Mouse (Mus musculus) brain, embryonic 18.5 days (tissue): ENCODE results near the gene Morn1.

Experiments used
- DNase-seq: peaks from one replicate; pipeline ENCODE4 v3.0.0-alpha.2; 2012; ENCODE audit warnings: low read depth, low spot score

Morn1 gene

GRCm38 (mm10) chr4:155139281-155140045, 53.1 kb downstream of the Morn1 start:
- DNase-seq, result no peak

DNA sequence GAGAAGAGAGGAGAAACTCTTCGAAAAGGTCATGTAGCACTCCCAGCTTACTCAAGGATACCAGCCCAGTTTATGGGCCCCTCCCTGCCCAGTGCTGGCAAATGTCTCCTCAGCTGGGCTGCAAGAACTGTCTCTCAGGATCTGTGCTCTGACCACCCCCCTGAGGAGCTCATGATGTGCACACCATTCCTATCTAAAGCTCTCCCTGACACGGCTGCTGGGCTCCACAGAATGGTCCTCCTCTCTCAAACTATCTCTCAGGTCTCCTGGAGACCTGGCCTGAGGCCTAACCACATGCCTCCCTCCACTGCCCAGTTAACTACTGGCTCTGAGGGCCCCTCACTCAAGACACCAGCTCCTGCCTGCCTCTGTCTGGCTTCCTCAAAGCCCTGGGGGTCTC, 53.8 kb downstream of the Morn1 start:
- no peak for DNase-seq

GRCm38 (mm10) chr4:155140795-155141265, 54.5 kb downstream of the Morn1 start:
- DNase-seq, result no peak

GRCm38 (mm10) chr4:155142836-155143235, 56.5 kb downstream of the Morn1 start:
- DNase-seq, result no peak

GRCm38 (mm10) chr4:155143411-155143810, 57.0 kb downstream of the Morn1 start:
- no peak for DNase-seq

DNA sequence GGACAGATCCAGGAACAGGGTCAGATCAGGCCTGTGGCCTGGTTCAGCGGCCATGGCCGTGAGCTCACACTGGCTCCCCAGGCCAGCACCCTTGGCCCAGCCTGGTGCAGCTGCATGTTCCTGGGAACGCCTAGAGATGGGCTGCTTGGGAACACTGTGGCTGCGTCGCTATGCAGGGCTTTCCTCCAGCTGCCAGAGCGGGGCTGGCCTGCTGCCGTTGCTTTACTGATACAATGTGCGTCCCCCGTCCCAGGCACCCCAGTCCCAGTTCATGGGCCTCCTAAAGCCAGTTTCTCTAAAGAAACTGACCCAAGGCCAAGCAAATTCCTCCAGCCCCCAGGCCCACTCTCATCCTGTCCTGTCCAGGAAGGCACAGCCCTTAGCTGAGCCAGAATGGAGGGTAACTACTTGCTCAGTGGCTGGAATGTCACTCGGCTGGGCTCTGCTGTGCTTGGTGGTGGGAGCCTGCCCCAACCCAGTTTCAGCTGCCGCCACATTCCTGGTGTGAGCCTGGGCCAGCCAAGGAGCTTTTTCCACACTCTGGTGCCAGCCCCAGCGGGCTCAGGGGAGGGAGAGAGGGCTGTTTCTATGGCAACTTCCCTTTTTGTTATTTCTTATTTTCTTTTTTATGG, 57.6 kb downstream of the Morn1 start:
- no peak for DNase-seq

- DNase-seq, result no peak
Measured at GRCm38 (mm10) chr4:155144548-155145180, 58.3 kb downstream of the Morn1 start.

DNA sequence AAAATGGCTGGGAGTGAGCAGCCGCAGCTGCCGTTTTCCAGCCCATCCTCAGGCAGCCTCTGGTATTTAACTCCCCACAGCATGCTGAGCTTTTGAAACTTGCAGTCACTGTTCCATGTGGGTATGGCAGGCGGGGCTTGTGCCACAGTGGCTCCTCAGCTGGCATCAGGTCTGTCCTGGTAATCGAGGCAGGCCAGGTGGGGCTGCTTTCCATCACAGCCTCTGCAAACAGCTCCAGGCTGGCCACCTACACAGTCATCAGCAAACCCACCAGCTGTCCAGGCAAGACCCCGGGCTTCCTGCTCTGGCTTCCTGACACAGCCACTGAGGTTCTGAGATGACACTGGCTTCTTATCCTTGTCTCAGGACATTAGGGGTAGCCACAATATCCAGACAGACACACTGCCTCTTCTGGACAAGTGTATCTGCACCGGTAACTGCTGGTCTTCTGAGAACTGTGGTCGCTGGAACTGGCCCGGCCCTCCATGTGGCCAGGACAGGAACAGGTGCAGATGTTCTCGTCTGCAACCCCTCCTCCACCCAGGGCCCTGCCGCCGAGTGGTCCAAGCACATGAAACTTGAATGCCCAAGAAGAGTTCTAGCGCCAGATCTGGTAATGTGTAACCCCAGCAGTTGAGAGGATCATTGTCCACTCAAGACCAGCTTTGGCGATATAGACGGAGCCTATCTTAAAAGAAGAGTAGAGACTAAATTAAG, 59.9 kb downstream of the Morn1 start:
- DNase-seq, result no peak

DNA sequence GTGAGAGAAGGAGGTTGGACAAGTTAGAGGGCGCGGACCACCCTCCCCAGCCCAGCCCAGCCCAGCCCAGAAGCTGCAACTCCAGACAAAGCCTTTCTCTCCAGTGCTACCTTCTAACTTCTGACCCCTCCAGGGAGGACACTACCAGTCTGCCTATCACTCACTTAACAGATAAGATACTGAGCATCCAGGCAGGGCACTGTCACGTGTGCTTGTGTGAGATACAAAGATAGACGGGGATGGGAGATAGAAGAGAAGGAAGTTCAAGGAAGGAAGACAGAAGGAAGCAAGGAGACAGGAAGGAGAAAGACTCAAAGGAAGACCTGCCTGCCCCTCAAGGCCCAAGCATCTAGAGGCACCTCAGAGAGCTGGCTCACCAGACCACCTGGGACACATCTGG, 62.1 kb downstream of the Morn1 start:
- DNase-seq, result no peak

DNA sequence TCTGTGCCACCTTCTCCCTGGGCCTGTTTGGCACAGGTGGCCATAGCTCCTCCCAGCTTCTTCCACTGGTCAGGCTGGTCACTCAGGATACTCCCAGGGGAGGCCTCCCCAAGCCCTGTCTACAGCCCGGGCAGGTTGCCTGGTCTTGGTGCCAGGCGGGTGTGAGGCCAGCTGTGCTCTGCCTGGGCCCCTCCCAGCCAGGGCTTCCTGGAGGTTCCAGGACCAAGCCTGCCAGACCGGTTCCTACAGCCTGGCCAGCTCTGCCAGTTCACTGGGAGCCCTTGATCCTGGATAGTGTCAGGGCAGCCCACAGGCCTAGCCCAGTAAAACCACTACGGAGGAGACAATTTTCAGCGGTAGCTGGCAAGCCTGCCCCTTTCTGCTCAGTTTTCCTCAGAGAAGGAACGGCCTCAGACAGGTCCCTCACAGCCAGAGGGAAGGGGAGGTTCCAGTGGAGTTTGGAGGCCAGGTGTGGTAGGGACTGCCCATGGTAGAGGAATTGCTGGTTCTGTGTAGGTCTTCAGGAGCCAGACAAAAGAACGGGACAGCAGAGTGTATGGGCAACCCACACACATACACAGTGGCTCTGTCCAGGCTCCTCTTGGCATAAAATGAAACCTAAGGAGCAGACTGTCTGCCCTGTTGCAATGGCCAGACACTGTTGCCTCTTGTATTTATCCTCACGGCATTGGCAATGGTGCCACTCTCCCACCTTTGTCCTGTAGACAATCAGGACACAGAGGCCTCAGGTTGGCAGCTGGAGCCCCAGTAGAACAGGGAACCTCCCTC, 62.7 kb downstream of the Morn1 start:
- no peak for DNase-seq

GRCm38 (mm10) chr4:155149941-155150275, 63.5 kb downstream of the Morn1 start:
- DNase-seq, result no peak

- no peak for DNase-seq
Measured at GRCm38 (mm10) chr4:155150276-155151113, 64.1 kb downstream of the Morn1 start.

DNA sequence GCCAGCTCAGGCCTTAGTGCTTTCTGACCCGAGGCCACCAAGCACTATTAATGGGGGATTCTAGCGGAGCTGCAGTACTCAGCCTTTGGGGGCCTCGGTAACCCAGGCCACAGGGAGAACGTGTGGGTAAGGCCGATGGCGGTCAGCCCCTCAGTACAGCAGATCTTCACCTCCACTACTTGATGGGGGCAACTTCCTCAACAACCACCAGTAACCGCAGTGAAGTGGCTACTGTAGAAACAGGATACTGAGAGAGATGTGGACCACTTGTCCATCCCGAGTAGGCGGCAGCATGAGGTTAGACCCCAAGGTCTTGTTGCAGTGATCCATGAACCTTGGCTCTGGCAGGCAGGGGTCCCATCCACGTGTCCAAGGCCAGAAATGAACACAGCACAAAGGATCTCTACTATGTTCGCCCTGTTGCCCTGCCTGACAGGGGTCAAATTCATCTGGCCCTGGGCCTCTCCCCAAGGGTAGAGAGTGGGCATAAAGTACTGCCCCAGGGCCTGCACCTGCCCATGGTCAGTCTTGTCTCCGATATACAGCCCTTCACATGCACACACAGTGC, 64.9 kb downstream of the Morn1 start:
- no peak for DNase-seq

DNA sequence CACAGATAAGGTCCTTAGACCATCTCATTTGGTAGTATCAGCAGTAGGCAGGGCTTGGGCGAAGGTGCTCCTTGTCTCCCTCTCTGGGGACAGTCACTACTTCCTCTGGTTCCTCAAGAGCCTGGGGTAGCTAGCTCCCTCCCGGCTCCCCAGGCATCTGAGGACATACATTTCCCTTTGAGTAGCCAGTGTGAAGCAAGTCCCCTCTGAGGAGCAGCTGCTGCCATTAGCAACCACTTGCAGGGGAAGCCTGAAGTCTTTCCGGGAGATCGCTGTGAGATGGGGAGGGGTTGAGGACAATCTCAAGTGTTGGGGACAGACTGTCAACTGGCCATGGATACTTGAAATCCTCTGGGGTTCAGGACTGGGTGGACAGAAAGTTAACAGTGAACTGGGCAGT, 65.5 kb downstream of the Morn1 start:
- no peak for DNase-seq

GRCm38 (mm10) chr4:155152476-155152875, 66.1 kb downstream of the Morn1 start:
- no peak for DNase-seq

DNA sequence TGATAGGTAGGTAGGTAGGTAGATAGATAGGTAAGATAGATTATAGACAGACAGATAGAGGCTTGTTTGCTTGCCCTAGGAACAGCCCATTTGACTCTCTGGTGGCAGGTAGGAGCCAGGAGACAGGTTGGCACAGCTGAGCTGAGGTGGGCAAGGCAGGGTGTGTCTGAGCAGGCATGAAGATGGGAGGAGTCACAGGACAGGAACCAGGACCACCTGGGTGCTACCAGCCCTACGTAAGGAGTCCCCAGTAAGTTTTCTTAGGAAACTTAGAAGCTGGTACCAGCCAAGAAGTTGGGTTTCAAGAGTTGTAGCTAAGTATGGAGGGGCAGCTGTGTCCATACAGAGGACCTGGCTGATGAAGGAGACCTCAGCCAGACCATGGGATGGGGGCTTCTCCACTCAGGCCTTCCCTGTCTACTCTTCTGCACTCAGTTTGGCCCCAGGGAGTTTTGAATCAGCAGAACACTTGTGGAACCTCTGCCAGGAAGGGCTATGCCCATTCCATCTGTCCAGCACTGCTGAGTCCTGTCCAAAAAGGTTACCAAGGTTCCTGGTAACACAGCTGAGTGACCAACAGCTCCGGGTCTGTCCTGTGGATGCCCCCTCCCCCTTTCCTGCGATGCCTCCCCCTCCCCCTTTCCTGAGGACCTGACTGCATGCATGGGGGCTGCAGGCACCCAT, 67.2 kb downstream of the Morn1 start:
- DNase-seq, result no peak

GRCm38 (mm10) chr4:155154986-155155385, 68.6 kb downstream of the Morn1 start:
- DNase-seq, result no peak

GRCm38 (mm10) chr4:155156734-155157133, 70.4 kb downstream of the Morn1 start:
- no peak for DNase-seq

- DNase-seq, result no peak
Measured at GRCm38 (mm10) chr4:155157871-155158542, 71.6 kb downstream of the Morn1 start.
